Mouse (Mus musculus): ENCODE data around the gene P2rx5. TPM values are rescaled to one million over a fixed set of nuclear protein-coding genes. Genes with fewer than 3 reads are reported as not detected.

Gene P2rx5
- total RNA-seq, 2 experiments from 2014 or later = not detected

DNA sequence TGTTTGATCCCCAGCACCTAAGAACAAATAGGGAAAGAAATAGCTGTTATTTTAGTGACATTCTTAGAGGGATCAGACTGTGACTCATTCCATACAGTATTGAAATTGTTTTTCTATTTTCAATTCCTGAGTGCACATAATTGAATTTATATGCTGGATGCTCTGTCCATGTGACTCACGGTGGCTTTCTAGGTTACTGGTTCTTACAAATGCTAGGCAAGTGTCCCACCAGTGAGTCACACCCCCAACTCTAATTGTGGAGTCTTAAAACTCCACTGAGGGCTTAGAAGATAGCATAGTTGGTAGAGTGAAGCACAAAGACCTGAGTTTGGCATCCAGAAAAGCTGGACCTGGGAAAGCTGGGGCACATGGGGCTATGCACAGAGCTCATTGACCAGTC, 60.4 kb downstream of the P2rx5 start:
- ATAC-seq (ENCODE audit: poor library complexity, severe bottlenecking) = no peak

Other genes with a start within 250 kb of the P2rx5 start
- gene Atp2a3, start 199.3 kb upstream of the P2rx5 start, total RNA-seq (2015) = 83.5 and 92.8 TPM in 2 replicates
- gene Atp2a3, start 199.3 kb upstream of the P2rx5 start, total RNA-seq (2017) = 79.8 and 123 TPM in 2 replicates
- 15.8 and 16.4 TPM in 2 replicates for gene P2rx1, start 161.3 kb upstream of the P2rx5 start, total RNA-seq (2015)
- 9.8 and 10.4 TPM in 2 replicates for gene P2rx1, start 161.3 kb upstream of the P2rx5 start, total RNA-seq (2017)
- gene Camkk1, start 141.4 kb upstream of the P2rx5 start, total RNA-seq (2015) = 0.23 and 0.51 TPM in 2 replicates
- 0.94 and 1.2 TPM in 2 replicates for gene Camkk1, start 141.4 kb upstream of the P2rx5 start, total RNA-seq (2017)
- gene Ncbp3, start 112.6 kb upstream of the P2rx5 start, total RNA-seq (2015) = 8.1 and 8.9 TPM in 2 replicates
- gene Ncbp3, start 112.6 kb upstream of the P2rx5 start, total RNA-seq (2017) = 11.4 and 12.3 TPM in 2 replicates
- gene Itgae, start 69.8 kb upstream of the P2rx5 start, total RNA-seq (2015) = 0.09 and 0.22 TPM in 2 replicates
- gene Itgae, start 69.8 kb upstream of the P2rx5 start, total RNA-seq (2017) = 0.04 and 0.15 TPM in 2 replicates
- 14.9 and 15.1 TPM in 2 replicates for gene Haspin, start 22.1 kb upstream of the P2rx5 start, total RNA-seq (2015)
- 19.2 and 21.8 TPM in 2 replicates for gene Haspin, start 22.1 kb upstream of the P2rx5 start, total RNA-seq (2017)
- 42.9 and 53.0 TPM in 2 replicates for gene Emc6, start 16.6 kb downstream of the P2rx5 start, total RNA-seq (2015)
- gene Emc6, start 16.6 kb downstream of the P2rx5 start, total RNA-seq (2017) = 28.7 and 29.0 TPM in 2 replicates
- 13.7 and 19.9 TPM in 2 replicates for gene Tax1bp3, start 16.7 kb downstream of the P2rx5 start, total RNA-seq (2015)
- gene Tax1bp3, start 16.7 kb downstream of the P2rx5 start, total RNA-seq (2017) = 16.8 and 18.5 TPM in 2 replicates
- gene Ctns, start 38.6 kb downstream of the P2rx5 start, total RNA-seq (2015) = 18.4 and 19.3 TPM in 2 replicates
- gene Ctns, start 38.6 kb downstream of the P2rx5 start, total RNA-seq (2017) = 21.0 and 23.3 TPM in 2 replicates
- 1.1 and 1.6 TPM in 2 replicates for gene Shpk, start 39.0 kb downstream of the P2rx5 start, total RNA-seq (2015)
- 1.1 and 2.2 TPM in 2 replicates for gene Shpk, start 39.0 kb downstream of the P2rx5 start, total RNA-seq (2017)
- gene Trpv1, start 73.9 kb downstream of the P2rx5 start, total RNA-seq (2015) = not detected in 2 replicates
- not detected in 2 replicates for gene Trpv1, start 73.9 kb downstream of the P2rx5 start, total RNA-seq (2017)
- not detected in 2 replicates for gene Trpv3, start 107.0 kb downstream of the P2rx5 start, total RNA-seq (2015)
- gene Trpv3, start 107.0 kb downstream of the P2rx5 start, total RNA-seq (2017) = not detected in 2 replicates
- 1.1 and 1.3 TPM in 2 replicates for gene Aspa, start 169.2 kb downstream of the P2rx5 start, total RNA-seq (2015)
- 1.7 and 2.2 TPM in 2 replicates for gene Aspa, start 169.2 kb downstream of the P2rx5 start, total RNA-seq (2017)
- gene Gm49340, start 169.3 kb downstream of the P2rx5 start, total RNA-seq (2015) = not detected in 2 replicates
- gene Gm49340, start 169.3 kb downstream of the P2rx5 start, total RNA-seq (2017) = not detected in 2 replicates
- gene Spata22, start 169.3 kb downstream of the P2rx5 start, total RNA-seq (2015) = not detected in 2 replicates
- not detected in 2 replicates for gene Spata22, start 169.3 kb downstream of the P2rx5 start, total RNA-seq (2017)
- not detected in 2 replicates for gene Olfr20, start 190.4 kb downstream of the P2rx5 start, total RNA-seq (2015)
- not detected in 2 replicates for gene Olfr20, start 190.4 kb downstream of the P2rx5 start, total RNA-seq (2017)
- not detected in 2 replicates for gene Olfr376, start 210.8 kb downstream of the P2rx5 start, total RNA-seq (2015)
- not detected in 2 replicates for gene Olfr376, start 210.8 kb downstream of the P2rx5 start, total RNA-seq (2017)
- gene Olfr1, start 239.2 kb downstream of the P2rx5 start, total RNA-seq (2015) = not detected in 2 replicates
- not detected in 2 replicates for gene Olfr1, start 239.2 kb downstream of the P2rx5 start, total RNA-seq (2017)